Mouse (Mus musculus) CH12.LX (cell line): ENCODE measurements around the gene Itsn1. TPM values are rescaled to one million over a fixed set of nuclear protein-coding genes. Genes with fewer than 3 reads are reported as not detected.

ENCODE experiments used
- DNase-seq: peaks from one replicate; pipeline ENCODE4 v3.0.0-alpha.2; 2013; ENCODE audit errors: extremely low read depth
- H3K27ac ChIP-seq: 2 replicates; pipeline ENCODE4 v1.5.1; 2012; ENCODE audit warnings: low read depth, mild to moderate bottlenecking, control low read depth, moderate library complexity; ENCODE audit not compliant: insufficient read depth
- H3K27me3 ChIP-seq: replicated peaks from 2 replicates; pipeline ENCODE3; 2012; ENCODE audit warnings: inconsistent platforms
- H3K36me3 ChIP-seq, 2 experiments: replicated peaks in 1 of 2; 2 replicates each; pipeline versions ENCODE3 to v1.6.1; 2012; ENCODE audit warnings: inconsistent platforms in 1 of 2, low read length in 1 of 2, mild to moderate bottlenecking in 1 of 2, mixed read lengths in 1 of 2, moderate library complexity in 1 of 2; ENCODE audit not compliant: control insufficient read depth in 1 of 2, insufficient read depth in 1 of 2
- H3K4me1 ChIP-seq, 2 experiments: 2 replicates each; pipeline ENCODE4 v1.6.1; 2012; ENCODE audit warnings: inconsistent platforms in 1 of 2, moderate library complexity in 1 of 2; ENCODE audit not compliant: insufficient read depth in 2 of 2, control insufficient read depth in 1 of 2
- H3K4me2 ChIP-seq: 2 replicates; pipeline ENCODE4 v1.6.1; 2012; ENCODE audit warnings: low read depth, mild to moderate bottlenecking, control low read depth; ENCODE audit not compliant: poor library complexity, insufficient read depth, severe bottlenecking
- H3K4me3 ChIP-seq, 3 experiments: fragments of 150-350 bp in 1 of 3; sonication (generic) in 1 of 3; replicated peaks in 1 of 3; 2 replicates each; pipeline versions ENCODE3 to v1.5.1; 2011 to 2012; ENCODE audit warnings: low read depth in 2 of 3, low read length in 2 of 3, mild to moderate bottlenecking in 2 of 3, moderate library complexity in 2 of 3, control low read depth in 1 of 3, improper control_type of control experiment in 1 of 3, inconsistent platforms in 1 of 3, mixed read lengths in 1 of 3; ENCODE audit not compliant: poor library complexity in 1 of 3
- H3K79me2 ChIP-seq: replicated peaks from 2 replicates; pipeline ENCODE4 v1.6.1; 2012; ENCODE audit warnings: mild to moderate bottlenecking, moderate library complexity; ENCODE audit not compliant: control insufficient read depth, poor library complexity, insufficient read depth, severe bottlenecking; ENCODE audit errors: extremely low read depth
- H3K9ac ChIP-seq: 2 replicates; pipeline ENCODE4 v1.6.1; 2012; ENCODE audit warnings: low read depth, mild to moderate bottlenecking, control low read depth, moderate library complexity; ENCODE audit not compliant: insufficient read depth
- H3K9me3 ChIP-seq: replicated peaks from 2 replicates; pipeline ENCODE3; 2012; ENCODE audit warnings: low read length, inconsistent platforms, mixed read lengths
- BHLHE40 ChIP-seq: IDR thresholded peaks from 2 replicates; pipeline ENCODE4 v1.6.1; 2011; ENCODE audit warnings: mild to moderate bottlenecking, low read depth, low read length, improper control_type of control experiment
- CHD1 ChIP-seq: IDR thresholded peaks from 2 replicates; pipeline ENCODE4 v1.6.1; 2012; ENCODE audit warnings: low read depth, low read length, improper control_type of control experiment, inconsistent platforms
- E2F4 ChIP-seq: IDR thresholded peaks from 2 replicates; pipeline ENCODE4 v1.6.1; 2011; ENCODE audit warnings: low read depth, low read length, improper control_type of control experiment; ENCODE audit not compliant: insufficient replicate concordance
- ELF1 ChIP-seq: IDR thresholded peaks from 2 replicates; pipeline ENCODE4 v1.6.1; 2014; ENCODE audit warnings: low read depth, mild to moderate bottlenecking, inconsistent platforms, low read length, improper control_type of control experiment
- EP300 ChIP-seq: IDR thresholded peaks from 2 replicates; pipeline ENCODE4 v1.6.1; 2011; ENCODE audit warnings: low read length, improper control_type of control experiment
- ETS1 ChIP-seq: conservative IDR thresholded peaks from 2 replicates; pipeline ENCODE4 v1.6.1; 2012; ENCODE audit warnings: low read depth, mild to moderate bottlenecking, inconsistent platforms, low read length, improper control_type of control experiment, moderate library complexity
- GABPA ChIP-seq: IDR thresholded peaks from 2 replicates; pipeline ENCODE4 v1.6.1; 2012; ENCODE audit warnings: low read depth, low read length, improper control_type of control experiment, inconsistent platforms; ENCODE audit not compliant: insufficient replicate concordance
- IRF4 ChIP-seq: IDR thresholded peaks from 2 replicates; pipeline ENCODE4 v1.6.1; 2014; ENCODE audit warnings: low read depth, mild to moderate bottlenecking, inconsistent platforms, low read length, improper control_type of control experiment
- JUN ChIP-seq: IDR thresholded peaks from 2 replicates; pipeline ENCODE4 v1.6.1; 2011; ENCODE audit warnings: low read depth, mild to moderate bottlenecking, low read length, improper control_type of control experiment, moderate library complexity; ENCODE audit not compliant: insufficient read depth
- JUND ChIP-seq: conservative IDR thresholded peaks from 2 replicates; pipeline ENCODE4 v1.6.1; 2011; ENCODE audit warnings: low read depth, low read length, improper control_type of control experiment
- KAT2A ChIP-seq: IDR thresholded peaks from 2 replicates; pipeline ENCODE4 v1.6.1; 2012; ENCODE audit warnings: low read length, improper control_type of control experiment, inconsistent platforms; ENCODE audit not compliant: insufficient replicate concordance
- MEF2A ChIP-seq: IDR thresholded peaks from 2 replicates; pipeline ENCODE4 v1.6.1; 2014; ENCODE audit warnings: low read depth, mild to moderate bottlenecking, inconsistent platforms, low read length, improper control_type of control experiment, borderline replicate concordance
- MXI1 ChIP-seq: IDR thresholded peaks from 2 replicates; pipeline ENCODE4 v1.6.1; 2011; ENCODE audit warnings: mild to moderate bottlenecking, low read depth, low read length, improper control_type of control experiment
- MYC ChIP-seq: IDR thresholded peaks from 2 replicates; pipeline ENCODE4 v1.6.1; 2011; ENCODE audit warnings: low read depth, mild to moderate bottlenecking, improper control_type of control experiment, low read length
- NRF1 ChIP-seq: IDR thresholded peaks from 2 replicates; pipeline ENCODE4 v1.6.1; 2014; ENCODE audit warnings: low read depth, mild to moderate bottlenecking, inconsistent platforms, low read length, improper control_type of control experiment, moderate library complexity
- RCOR1 ChIP-seq: conservative IDR thresholded peaks from 2 replicates; pipeline ENCODE4 v1.6.1; 2012; ENCODE audit warnings: low read depth, mild to moderate bottlenecking, inconsistent platforms, low read length, improper control_type of control experiment
- SMC3 ChIP-seq: IDR thresholded peaks from 2 replicates; pipeline ENCODE4 v1.6.1; 2011; ENCODE audit warnings: low read depth, low read length, improper control_type of control experiment
- TBP ChIP-seq: conservative IDR thresholded peaks from 2 replicates; pipeline ENCODE4 v1.6.1; 2011; ENCODE audit warnings: low read depth, low read length, improper control_type of control experiment
- TCF12 ChIP-seq: IDR thresholded peaks from 2 replicates; pipeline ENCODE4 v1.6.1; 2014; ENCODE audit warnings: low read depth, mild to moderate bottlenecking, inconsistent platforms, low read length, improper control_type of control experiment
- USF1 ChIP-seq: IDR thresholded peaks from 2 replicates; pipeline ENCODE4 v1.6.1; 2014; ENCODE audit warnings: low read depth, mild to moderate bottlenecking, inconsistent platforms, low read length, improper control_type of control experiment
- ZC3H11A ChIP-seq: IDR thresholded peaks from 2 replicates; pipeline ENCODE4 v1.6.1; 2012; ENCODE audit warnings: low read depth, mild to moderate bottlenecking, inconsistent platforms, low read length, improper control_type of control experiment
- ZKSCAN1 ChIP-seq: IDR thresholded peaks from 2 replicates; pipeline ENCODE4 v1.6.1; 2012; ENCODE audit warnings: low read depth, inconsistent platforms, low read length, improper control_type of control experiment, borderline replicate concordance
- ZMIZ1 ChIP-seq: IDR thresholded peaks from 2 replicates; pipeline ENCODE4 v1.6.1; 2012; ENCODE audit warnings: low read depth, mild to moderate bottlenecking, inconsistent platforms, low read length, improper control_type of control experiment
- dilution Hi-C: fragments of 300-500 bp; cut with MboI; formaldehyde crosslinking; loops from 2 replicates; pipeline ENCODE4 v1.14.3; 2020; ENCODE audit warnings: low sequenced_read_pairs; ENCODE audit not compliant: extremely low pct_unique_long_range_greater_than_20kb, extremely low pct_ligation_motif_present
- in situ Hi-C: fragments of 300-500 bp; cut with MboI; formaldehyde crosslinking; loops from 3 replicates; pipeline ENCODE4 v1.14.3; 2019; ENCODE audit warnings: low sequenced_read_pairs, low pct_ligation_motif_present, low pct_unique_long_range_greater_than_20kb, mixed read lengths
- polyA plus RNA-seq: library from polyadenylated mRNA; unstranded; fragments of >175 nt; gene quantifications from 2 replicates; pipeline ENCODE4 v1.2.1, GENCODE M21; 2012; ENCODE audit warnings: low read depth; ENCODE audit not compliant: insufficient read length
- total RNA-seq, 2 experiments: library from RNA; depleted of rRNA; stranded (reverse); fragments of 300-350 nt in 1 of 2; fragments of >200 nt in 1 of 2; gene quantifications; 2 replicates each; pipeline ENCODE4 v1.2.3; 2012 to 2014

Gene Itsn1
- total and polyA plus RNA-seq, 3 experiments, result 32.5 to 54.5 (median 46.3) TPM

- Histone ChIP-seq H3K4me3 (no peak overlapping the region), H3K27ac (no peak overlapping the region), H3K9me3 (no peaks in the 10 kb centered on the region), H3K36me3 (peaks cover 24 to 42% of the 10 kb centered on the region in 2 experiments), H3K9ac (no peak overlapping the region), H3K79me2 (no peaks in the 10 kb centered on the region), H3K4me1 (peaks cover 13 to 39% of the 10 kb centered on the region in 2 experiments), H3K4me2 (no peak overlapping the region), H3K27me3 (no peaks in the 10 kb centered on the region)
- TF ChIP-seq MXI1 (no peak), JUN (no peak)
- dilution Hi-C loops, result no loop called here
- no peak for DNase-seq
- in situ Hi-C loops, result no loop called here
These were observed 100.0 kb downstream of the Itsn1 start for GRCm38 (mm10) chr16:91829121-91829520.

- in situ Hi-C loops, result no loop called here
- Histone ChIP-seq H3K4me2 (no peak overlapping the region), H3K27me3 (no peaks in the 10 kb centered on the region), H3K4me3 (no peak overlapping the region), H3K27ac (no peak overlapping the region), H3K79me2 (no peaks in the 10 kb centered on the region), H3K9me3 (no peaks in the 10 kb centered on the region), H3K9ac (no peak overlapping the region), H3K36me3 (peaks cover 24 to 44% of the 10 kb centered on the region in 2 experiments), H3K4me1 (peaks cover 8 to 34% of the 10 kb centered on the region in 2 experiments)
- TF ChIP-seq USF1 (no peak), ZC3H11A (no peak), JUN (no peak), E2F4 (no peak), BHLHE40 (no peak)
- DNase-seq, result no peak
- dilution Hi-C loops, result no loop called here
These were observed 101.2 kb downstream of the Itsn1 start for GRCm38 (mm10) chr16:91830260-91830659.

GRCm38 (mm10) chr16:91833121-91833520, 104.0 kb downstream of the Itsn1 start:
- H3K4me2 ChIP-seq, result no peak overlapping the region
- H3K4me1 ChIP-seq, result peaks cover 2 to 11% of the 10 kb centered on the region in 2 experiments; a peak in 1 of 4 replicates
- peaks cover 24 to 51% of the 10 kb centered on the region in 2 experiments for H3K36me3 ChIP-seq
- DNase-seq, result no peak
- no peaks in the 10 kb centered on the region for H3K9me3 ChIP-seq
- no peak overlapping the region for H3K4me3 ChIP-seq
- H3K9ac ChIP-seq, result no peak overlapping the region
- dilution Hi-C loops, result no loop called here
- in situ Hi-C loops, result no loop called here
- no peaks in the 10 kb centered on the region for H3K27me3 ChIP-seq
- no peaks in the 10 kb centered on the region for H3K79me2 ChIP-seq
- no peak overlapping the region for H3K27ac ChIP-seq
- TF ChIP-seq RCOR1, result no peak
- no peak for TF ChIP-seq GABPA
- TF ChIP-seq EP300, result no peak
- TF ChIP-seq KAT2A, result no peak
- TF ChIP-seq JUND, result no peak
- no peak for TF ChIP-seq ZKSCAN1
- TF ChIP-seq ELF1, result no peak
- TF ChIP-seq MXI1, result no peak
- TF ChIP-seq MEF2A, result no peak
- TF ChIP-seq SMC3, result no peak
- no peak for TF ChIP-seq NRF1
- no peak for TF ChIP-seq USF1
- TF ChIP-seq ETS1, result no peak
- TF ChIP-seq TBP, result no peak
- TF ChIP-seq MYC, result no peak
- no peak for TF ChIP-seq IRF4
- no peak for TF ChIP-seq CHD1
- no peak for TF ChIP-seq ZMIZ1
- no peak for TF ChIP-seq TCF12
